Mouse (Mus musculus): ENCODE data around the gene Vtn. TPM values are rescaled to one million over a fixed set of nuclear protein-coding genes. Genes with fewer than 3 reads are reported as not detected.
"Not testable (repeated sequence)": the region's sequence is repeated elsewhere in the genome, so short reads cannot be mapped to it uniquely, and the experiment has no call there.

Vtn gene
- total RNA-seq, 2 experiments from 2014 or later, result 52.7 to 53.9 TPM

DNA sequence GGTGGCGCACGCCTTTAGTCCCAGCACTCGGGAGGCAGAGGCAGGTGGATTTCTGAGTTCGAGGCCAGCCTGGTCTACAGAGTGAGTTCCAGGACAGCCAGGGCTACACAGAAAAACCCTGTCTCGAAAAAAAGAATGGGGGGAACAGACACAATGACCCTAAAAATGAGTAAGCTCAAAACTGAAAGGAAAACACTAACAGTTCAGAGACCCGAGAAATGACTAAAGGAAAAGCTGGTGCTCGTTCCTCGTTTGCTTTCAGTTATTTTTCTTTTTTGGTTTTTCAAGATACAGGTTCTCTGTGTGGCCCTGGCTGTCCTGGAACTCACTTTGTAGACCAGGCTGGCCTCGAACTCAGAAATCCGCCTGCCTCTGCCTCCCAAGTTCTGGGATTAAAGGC is 32.6 kb downstream of the Vtn start:
- DNase-seq (ENCODE audit: low spot score in 2 of 2), result not testable (repeated sequence)

DNA sequence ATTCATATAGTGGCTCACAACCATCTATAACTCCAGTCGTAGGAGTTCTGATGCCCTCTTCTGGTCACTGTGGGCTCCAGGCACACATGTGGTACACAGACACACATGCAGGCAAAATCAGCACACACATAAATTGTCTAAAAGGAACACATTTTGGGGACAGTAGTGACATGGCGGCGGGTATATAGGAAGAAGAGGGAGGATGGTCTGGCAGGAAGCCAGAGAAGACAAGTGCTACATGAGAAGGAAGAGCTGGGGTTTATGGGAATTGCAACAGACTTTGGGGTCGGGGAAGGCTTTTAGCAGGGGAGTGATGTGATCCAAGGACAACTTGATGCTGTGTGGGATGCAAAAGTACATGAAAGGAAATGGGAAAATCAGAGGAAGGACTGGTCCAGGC is 35.6 kb downstream of the Vtn start:
- DNase-seq (ENCODE audit: low spot score in 2 of 2), result no peak

DNA sequence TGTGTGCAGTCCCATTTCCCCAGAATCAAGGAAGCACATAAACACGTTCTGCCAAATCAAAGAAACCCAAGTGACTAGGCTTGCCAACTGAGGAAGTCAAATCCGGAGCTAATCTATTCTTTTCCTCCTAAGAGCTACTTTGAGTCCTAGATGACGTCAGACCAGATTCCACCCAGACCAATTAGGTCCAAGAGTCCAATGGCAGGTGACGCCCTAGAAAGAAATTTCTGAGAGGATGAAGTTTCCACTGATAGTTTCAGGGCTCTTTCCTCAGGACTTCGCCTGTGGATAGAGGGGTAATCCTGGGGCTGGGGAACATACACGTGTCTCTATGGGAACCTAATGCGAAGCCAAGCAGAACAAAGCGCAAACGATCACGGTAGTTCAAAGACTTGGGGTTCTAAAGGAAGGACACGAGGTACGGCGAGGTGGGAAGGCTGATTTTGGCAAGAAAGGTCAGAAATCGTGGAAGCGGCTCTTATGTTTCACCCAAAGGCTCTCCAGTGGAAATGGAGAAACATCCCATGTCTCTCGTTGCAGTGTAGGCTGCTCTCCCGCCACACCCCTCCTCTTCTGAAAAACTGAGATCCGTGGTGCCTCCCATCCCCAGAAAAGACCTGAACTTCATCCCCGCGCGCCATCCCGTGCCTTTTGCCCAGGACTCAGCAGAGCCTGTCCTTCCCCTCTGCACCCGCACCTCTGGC is 36.6 kb downstream of the Vtn start:
- no peak for DNase-seq (ENCODE audit: low spot score in 2 of 2)

DNA sequence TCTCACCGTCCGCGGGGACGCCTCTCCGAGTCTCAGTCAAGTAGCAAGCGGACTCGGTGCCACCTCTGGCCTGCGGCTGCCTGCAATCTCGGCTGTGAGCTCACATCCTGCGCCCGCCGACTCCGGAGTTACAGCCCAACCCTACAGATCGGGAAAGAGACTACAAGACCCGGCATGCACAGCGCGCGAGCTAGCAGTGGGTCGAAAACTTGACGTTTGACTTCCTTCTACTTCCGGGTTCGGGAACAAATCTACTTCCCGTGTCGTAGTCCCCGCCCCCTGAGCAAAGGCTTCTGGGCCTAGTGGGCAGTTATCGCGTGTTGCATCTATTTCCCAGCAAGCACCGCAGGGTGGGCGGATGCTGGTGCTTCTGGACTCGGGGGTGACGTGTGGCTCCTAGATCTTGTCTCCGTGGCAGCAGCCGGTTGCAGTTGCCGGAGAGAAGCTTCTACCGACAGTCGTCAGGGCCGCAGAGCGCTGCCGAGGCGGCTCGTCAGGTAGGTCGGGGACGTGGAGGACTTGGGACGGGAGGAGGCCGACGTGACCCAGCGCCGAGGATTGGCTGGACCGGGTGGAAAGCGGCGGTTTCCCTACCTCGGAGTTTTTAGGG is 37.3 kb downstream of the Vtn start, which contains the start of the genes Tnfaip1 and Ift20:
Tnfaip1 (minus strand) TSS at position 253 of the 610 bp plus-strand sequence.
Ift20 (plus strand) TSS at position 282 of the 610 bp plus-strand sequence.
- peak; percentile 98 to 99 for DNase-seq (ENCODE audit: low spot score in 2 of 2)

DNA sequence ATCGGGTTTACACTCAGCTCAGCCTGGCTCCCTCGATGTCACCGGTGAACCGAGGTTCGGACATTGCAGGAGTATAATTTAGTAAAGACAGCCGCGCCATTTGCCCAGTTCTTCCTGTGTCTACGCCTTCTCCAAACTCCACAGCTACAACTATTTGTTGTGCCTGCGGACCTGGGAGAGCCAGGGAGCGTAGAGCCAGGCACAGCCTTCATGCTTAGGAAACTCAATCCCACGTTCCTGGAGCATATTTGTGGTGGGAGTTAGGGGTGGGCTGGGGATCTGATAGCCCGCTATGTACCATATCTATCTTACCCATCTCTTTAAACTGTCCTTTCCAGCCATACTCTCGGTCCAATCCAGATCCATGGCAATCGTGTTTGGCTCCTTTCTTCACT is 37.8 kb downstream of the Vtn start:
- peak; percentile 27 to 51 for DNase-seq (ENCODE audit: low spot score in 2 of 2)

DNA sequence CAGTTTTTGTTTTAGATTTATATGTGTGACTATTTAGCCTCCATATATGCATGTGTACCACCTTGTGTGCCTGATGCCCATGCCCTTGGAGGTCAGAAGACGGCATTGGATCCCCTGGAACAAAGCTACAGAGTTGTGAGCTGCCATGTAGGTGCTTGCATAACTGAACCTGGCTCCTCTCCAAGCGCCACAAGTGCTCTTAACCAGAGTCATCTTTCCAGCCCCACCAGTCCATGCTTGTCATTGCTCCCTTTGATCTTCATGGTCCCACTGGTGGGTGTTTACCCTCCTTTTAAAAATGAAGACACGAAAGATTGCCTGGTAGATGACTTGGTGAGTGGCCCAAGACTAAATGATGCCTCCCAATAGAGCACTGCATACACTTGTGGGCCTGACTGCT is 41.5 kb downstream of the Vtn start:
- DNase-seq (ENCODE audit: low spot score in 2 of 2), result no peak

DNA sequence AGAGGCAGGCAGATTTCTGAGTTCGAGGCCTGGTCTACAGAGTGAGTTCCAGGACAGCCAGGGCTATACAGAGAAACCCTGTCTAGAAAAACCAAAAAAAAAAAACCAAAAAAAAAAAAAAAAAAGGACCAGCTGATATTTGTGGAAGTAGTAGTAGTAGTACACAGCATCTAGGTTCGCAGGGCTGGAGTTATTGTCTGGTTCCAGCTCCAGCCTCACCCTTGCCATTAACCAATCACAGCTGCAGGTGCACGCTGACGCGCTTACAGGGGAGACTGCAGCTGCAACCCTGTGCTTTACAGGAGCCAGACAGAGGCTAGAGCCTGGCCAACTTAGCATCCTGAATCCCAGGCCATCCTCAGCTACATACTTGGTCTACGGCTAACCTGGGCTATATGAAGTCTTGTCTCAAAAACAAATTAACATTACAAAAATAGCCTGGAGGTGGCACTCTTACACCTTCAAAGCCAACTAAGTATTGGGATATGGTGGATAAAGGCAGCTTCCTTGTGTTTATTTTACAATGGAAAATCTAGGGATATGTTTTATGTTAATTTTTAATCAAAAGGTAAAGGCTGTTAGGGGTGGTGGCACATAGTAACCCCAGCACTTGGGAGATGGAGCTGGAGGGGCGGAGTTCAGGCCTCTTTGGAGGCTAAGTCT is 45.7 kb downstream of the Vtn start:
- DNase-seq (ENCODE audit: low spot score in 2 of 2), result no peak

DNA sequence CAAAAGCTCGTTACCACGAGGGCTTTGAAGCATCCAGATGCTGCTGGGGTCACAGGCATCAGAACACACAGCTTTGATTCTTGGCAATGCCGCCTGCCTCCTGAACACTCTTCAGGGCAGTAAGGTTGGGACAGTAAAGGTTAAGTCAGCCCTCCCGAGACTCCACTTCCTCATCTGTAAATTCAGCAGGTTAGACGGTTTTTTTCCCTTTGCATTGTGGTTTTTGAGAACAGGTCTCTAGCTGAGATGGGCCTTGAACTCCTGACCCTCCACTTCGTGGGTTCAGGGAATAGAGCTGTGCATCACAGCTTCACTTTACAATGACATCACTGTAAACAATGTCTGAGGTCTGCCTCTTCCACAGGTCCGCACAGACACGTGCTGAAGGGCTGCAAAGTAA is 46.3 kb downstream of the Vtn start:
- no peak for DNase-seq (ENCODE audit: low spot score in 2 of 2)

DNA sequence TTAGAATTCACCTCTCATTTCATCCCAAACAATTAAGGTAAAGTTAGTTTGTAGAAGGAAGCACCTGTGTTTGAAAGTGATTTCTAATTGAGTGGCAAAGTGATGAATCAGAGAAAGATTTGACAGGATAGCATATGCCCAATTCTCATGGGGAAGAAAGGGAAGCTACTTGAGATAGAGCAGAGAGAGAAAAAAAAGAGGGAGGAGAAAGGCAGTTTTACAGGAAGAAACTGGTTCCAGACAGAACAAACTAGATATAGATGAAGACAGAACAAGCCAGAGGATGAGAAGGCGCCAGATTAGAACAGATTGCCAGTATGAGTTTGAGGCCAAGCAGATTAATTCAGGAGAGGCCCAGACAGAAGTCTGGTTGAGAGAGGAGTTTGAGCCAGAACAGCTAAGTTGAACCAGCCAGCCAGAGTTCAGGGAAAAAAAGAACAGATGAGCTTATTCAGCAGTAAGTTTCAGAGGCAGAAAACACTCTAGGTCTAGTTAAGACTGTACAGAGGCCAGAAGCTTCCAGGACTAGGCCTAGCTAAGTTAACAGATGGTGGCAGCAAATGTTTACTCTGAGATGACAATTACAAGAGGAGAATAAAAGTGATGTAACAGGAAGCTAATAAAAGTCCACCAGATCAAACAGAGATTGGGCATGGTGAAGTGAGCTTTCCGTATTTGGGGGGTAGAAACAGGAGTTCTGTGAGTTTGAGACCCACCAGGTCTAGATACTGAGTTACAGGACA is 49.0 kb downstream of the Vtn start:
- no peak for DNase-seq (ENCODE audit: low spot score in 2 of 2)

DNA sequence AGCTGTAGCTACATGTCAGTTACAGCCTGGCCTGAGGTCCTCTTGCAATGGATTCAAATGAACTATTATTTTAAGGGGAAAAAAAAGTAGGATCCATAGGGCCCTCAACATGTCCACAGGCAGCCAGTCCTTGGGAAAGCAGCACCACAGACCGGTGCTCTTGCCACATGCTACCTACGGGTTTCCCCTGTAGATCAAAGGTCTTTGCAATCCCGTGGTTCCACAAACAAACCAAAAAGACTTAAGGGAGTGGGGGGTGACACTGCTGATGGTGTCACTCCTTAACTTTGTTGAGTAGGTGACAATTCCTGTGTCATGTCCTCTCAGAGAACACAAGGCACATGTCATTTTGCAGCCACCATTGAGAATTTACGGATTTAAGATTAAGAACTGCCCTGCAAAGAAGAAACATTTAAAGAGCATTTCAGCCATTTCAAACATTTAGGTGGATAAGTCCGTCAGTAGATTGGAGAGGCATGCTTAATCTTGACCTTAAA is 50.6 kb downstream of the Vtn start:
- no peak for DNase-seq (ENCODE audit: low spot score in 2 of 2)

DNA sequence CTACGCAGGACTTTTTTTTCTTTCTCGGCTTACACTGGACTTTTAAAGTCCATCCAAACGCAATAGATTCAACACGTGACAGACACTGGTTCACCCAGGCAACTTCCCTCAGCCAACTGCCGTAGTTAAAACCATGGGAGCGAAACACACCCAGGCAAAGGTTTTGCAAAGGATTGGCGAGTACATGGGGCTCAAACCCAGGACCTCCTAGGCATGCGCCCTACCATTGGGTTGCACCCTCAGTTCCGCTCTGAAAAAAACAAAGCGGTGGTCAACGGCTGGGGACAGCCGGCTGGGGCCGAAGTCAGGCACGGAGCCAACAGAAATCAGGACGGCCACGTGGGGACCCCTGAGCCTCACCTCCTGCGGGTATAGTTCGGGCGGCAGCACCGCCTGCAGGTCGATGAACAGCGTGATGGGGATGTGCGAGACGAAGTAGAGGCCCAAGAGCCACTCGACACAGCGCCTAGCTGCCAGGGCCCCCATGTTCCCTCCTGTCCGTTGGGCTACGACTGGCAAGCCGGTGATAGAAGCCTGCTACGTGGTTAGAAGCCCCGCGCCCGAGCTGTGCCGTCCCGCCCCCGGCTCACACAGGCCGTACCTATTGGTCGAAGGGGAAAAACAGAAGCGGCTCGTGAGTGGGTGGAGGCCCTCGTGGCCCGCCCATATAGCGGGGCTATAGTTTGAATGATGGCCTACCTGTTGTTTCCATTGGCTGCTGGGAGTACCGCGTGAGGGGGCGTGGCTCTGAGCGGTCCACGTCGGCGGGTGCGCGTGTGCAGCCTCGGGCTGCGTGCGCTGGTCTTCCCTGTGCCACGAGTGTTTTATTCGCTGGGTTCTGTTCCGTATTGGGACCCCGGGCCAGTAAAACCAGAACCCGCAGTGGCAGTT is 51.5 kb downstream of the Vtn start, which contains the start of gene Tmem97:
Tmem97 (minus strand) TSS at position 610 of the 891 bp plus-strand sequence.
- DNase-seq (ENCODE audit: low spot score in 2 of 2), result peak; percentile 94 to 98

DNA sequence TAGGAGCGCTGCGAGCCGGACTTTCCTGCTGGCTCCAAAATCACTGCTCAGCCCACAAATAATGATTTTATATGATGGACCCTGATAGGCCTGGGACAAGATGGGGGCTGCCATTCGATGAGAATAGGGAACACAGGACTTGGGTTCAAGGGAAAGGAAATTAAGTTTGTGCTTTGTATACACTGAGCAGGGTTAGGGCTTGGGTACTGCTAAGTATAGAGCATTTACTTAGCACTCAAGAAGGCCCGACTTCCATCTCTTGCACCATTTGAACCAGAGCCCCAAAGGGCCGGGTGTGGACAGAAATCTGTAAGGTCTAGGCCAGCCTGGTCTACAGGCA is 52.1 kb downstream of the Vtn start:
- no peak for DNase-seq (ENCODE audit: low spot score in 2 of 2)

Other genes with a start within 250 kb of the Vtn start
- gene 2610507B11Rik, start 237.3 kb upstream of the Vtn start, total RNA-seq (2021), result 100 to 1,000 TPM; 183 to 188 TPM
- 1 to 10 TPM; 7.4 TPM for gene BC030499, start 208.2 kb upstream of the Vtn start, total RNA-seq (2021)
- 1 to 10 TPM; 5.7 to 7.1 TPM for gene Spag5, start 197.6 kb upstream of the Vtn start, total RNA-seq (2021)
- 100 to 1,000 TPM; 856 to 892 TPM for gene Aldoc, start 176.1 kb upstream of the Vtn start, total RNA-seq (2021)
- 10 to 100 TPM; 59.0 to 62.0 TPM for gene Pigs, start 170.7 kb upstream of the Vtn start, total RNA-seq (2021)
- 10 to 100 TPM; 33.0 to 33.5 TPM for gene Unc119, start 155.6 kb upstream of the Vtn start, total RNA-seq (2021)
- not detected for gene Foxn1, start 112.5 kb upstream of the Vtn start, total RNA-seq (2021)
- not detected for gene Slc13a2, start 76.9 kb upstream of the Vtn start, total RNA-seq (2021)
- 10 to 100 TPM; 10.9 to 11.7 TPM for gene Slc46a1, start 33.4 kb upstream of the Vtn start, total RNA-seq (2021)
- 10 to 100 TPM; 36.1 to 38.8 TPM for gene Sarm1, start 1.3 kb upstream of the Vtn start, total RNA-seq (2021)
- 1 to 10 TPM; 5.3 to 5.7 TPM for gene Sebox, start 4.4 kb downstream of the Vtn start, total RNA-seq (2021)
- 10 to 100 TPM; 44.8 to 47.1 TPM for gene Tmem199, start 13.1 kb downstream of the Vtn start, total RNA-seq (2021)
- 100 to 1,000 TPM; 118 to 119 TPM for gene Poldip2, start 13.1 kb downstream of the Vtn start, total RNA-seq (2021)
- gene Tnfaip1, start 37.2 kb downstream of the Vtn start, total RNA-seq (2021), result 10 to 100 TPM; 29.1 to 29.8 TPM
- 10 to 100 TPM; 73.8 to 78.2 TPM for gene Ift20, start 37.3 kb downstream of the Vtn start, total RNA-seq (2021)
- 10 to 100 TPM; 11.7 to 14.6 TPM for gene Tmem97, start 51.7 kb downstream of the Vtn start, total RNA-seq (2021)
- gene Nlk, start 198.3 kb downstream of the Vtn start, total RNA-seq (2021), result 10 to 100 TPM; 41.8 to 42.0 TPM

All from layer of hippocampus, adult 18-20 months (tissue).